Mouse (Mus musculus) cerebellum, adult 8-10 months (tissue): ENCODE data around the gene Neil1.

ENCODE experiments used
- DNase-seq: peaks from one replicate; pipeline ENCODE4 v3.0.0; 2022

Gene Neil1

DNA sequence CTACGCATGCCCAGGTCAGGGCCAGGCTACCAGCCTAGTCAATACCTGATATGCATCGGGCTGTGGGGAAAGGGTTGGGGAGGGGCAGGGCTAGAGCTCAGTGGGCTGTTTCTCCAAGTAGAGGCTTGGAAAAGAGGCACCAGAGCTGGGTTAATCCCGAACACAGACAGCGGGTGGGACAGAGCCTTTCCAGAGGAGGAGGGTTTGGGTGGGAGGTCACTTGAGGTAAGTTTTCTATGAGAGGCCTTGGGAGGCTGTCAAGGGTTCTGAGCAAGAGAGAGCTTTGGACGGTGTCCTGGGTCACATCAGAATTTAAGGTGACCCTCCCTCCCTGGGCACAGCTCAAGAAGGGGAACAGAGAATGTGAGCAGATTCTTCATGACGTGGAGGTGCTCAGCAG, 9.6 kb downstream of the Neil1 start:
- no peak for DNase-seq

DNA sequence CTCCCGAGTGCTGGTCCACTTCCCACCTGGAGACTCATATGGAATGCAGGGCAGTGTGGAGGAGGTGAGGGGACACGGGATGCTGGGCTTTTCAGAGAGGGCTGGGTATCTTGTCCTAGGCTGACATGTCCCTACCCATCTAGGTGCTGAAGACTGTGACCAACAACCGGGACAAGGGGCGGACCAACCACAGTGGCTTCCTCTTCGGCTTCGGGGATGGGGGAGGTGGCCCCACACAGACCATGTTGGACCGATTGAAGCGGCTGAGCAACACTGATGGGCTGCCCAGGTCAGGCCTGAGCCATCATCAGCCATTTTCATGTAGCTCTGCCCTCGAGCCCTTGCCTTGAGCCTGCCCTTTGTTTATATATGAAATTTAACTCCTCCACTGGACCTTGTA, 10.3 kb downstream of the Neil1 start:
- DNase-seq: no peak

DNA sequence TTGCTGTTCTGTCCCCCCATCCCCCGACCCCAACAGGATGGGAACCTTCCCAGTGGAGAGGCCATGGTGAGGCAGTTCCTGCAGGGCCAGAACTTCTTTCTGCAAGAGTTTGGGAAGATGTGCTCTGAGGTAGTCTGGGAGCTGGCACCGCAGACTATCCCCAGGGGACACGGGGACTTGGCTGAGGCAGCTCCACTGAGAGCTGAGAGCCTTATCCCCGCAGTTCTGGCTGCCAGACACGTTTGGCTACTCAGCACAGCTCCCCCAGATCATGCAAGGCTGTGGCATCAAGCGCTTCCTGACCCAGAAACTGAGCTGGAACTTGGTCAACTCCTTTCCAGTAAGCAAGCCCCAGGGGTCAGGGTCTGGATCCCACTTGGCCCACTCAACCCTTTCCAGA, 10.9 kb downstream of the Neil1 start:
- DNase-seq: no peak

DNA sequence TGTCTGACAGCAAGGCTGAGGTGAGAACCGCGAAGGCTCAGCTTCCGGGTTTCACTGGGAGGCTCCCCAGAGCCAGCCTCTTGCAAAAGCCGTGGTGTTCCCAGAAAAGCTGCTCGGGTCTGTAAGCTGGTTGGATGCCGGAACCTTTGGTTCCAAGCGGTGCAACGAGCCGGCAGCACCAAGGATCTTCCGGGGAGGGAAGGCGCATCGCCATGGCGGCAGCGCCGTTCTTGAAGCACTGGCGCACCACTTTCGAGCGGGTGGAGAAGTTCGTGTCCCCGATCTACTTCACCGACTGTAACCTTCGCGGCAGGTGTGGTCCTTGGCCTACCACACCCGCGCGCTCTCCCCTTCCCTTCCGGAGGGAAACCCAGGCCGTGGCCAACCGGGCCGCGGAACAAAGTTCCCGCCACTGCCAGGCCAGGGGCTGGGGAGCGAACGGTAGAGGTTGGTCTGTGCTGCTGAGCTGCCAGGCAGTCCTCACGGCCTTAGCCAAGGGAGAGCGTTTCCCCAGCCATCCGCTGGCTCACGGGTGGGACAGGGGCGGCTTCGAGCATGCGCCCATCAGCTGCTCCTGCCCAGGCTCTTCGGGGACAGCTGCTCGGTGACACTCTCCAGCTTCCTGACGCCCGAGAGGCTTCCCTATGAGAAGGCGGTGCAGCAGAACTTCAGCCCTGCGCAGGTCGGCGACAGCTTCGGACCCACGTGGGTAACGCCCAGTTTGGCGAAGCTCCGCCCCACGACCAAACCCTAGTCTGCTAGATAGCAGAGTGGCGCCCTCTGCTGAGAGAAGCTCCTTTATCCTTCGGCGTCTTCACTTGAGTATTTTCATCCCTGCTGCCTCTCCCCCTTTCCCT, 17.3 kb downstream of the Neil1 start, which contains the start of gene Man2c1:
Gene Man2c1, plus strand, starts transcription at position 114 of the 857 bp plus-strand sequence.
- DNase-seq: peak; percentile 93

DNA sequence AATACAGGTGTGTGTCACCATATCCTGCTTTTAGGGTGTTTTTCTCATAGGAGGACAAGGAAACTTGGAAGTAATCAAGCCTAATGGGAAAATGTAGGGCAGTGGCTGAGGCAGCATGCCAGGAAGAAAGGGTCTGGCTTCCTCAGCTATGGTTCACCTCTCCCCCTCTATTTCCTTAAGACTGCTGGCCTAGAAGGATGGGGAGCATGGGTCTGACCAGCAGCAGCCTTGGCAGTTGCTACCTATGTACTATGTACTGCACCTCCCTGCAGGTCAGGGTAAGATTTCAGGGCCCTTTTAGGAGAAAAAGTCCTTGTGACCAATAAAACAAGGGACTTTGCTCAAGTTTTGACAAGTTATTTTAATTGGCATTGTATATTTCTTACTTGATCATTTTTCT, 18.5 kb downstream of the Neil1 start:
- DNase-seq: no peak

DNA sequence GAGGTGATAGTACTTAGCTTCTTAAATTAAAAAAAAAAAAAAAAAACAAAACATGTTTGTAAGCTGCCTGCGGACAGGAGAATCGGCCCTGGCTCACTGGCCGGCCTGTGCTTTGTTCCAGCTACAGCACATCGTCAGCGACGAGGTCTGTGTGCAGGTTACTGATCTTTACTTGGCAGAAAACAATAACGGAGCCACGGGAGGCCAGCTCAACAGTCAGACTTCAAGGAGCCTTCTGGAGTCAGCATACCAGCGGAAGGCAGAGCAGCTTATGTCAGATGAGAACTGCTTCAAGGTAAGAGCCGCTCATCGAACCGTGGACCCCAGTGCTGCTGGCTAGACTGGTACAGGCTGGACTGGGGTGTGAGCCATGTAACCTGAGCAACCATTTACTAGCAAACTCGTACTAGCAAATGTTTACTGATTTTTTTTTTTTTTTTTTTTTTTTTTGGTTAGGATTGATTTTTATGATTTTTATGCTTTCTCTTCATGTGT, 30.8 kb downstream of the Neil1 start:
- no peak for DNase-seq
